Mouse (Mus musculus): ENCODE measurements around the gene 3110082J24Rik. TPM values are rescaled to one million over a fixed set of nuclear protein-coding genes. Genes with fewer than 3 reads are reported as not detected.

The 3110082J24Rik gene
- polyA plus RNA-seq, 1 experiment from 2014 or later, result not detected

GRCm38 (mm10) chr5:30104841-30105667 is 832 bp downstream of the 3110082J24Rik start, which contains the start of gene Garem2:
Gene Garem2 (plus strand): TSS chr5:30105161.
- Histone ChIP-seq H3K4me3 (ENCODE audit: low read depth, low read length) (peak within 1 kb of the TSS; percentile 47), H3K9ac (peak within 1 kb of the TSS; percentile 42), H3K4me2 (peak within 1 kb of the TSS; percentile 93), H3K9me3 (ENCODE audit: low read depth, low read length) (no peaks in the 10 kb centered on the region), H3K4me1 (ENCODE audit: insufficient read depth) (no peaks in the 10 kb centered on the region), H3K27ac (ENCODE audit: low read depth) (no peak within 1 kb of the TSS), H3K36me3 (ENCODE audit: insufficient read depth) (no peaks in the 10 kb centered on the region), H3K27me3 (ENCODE audit: insufficient read depth, low read length) (peaks cover 40% of the 10 kb centered on the region)
- no peak for TF ChIP-seq CTCF (IDR thresholded peaks at IDR 0.05; ENCODE audit: low read depth)
- WGBS, result under 1% methylated on average over 63 of the region's 65 CpGs
- peak; percentile 55; the same call in 1 of the 2 replicates for ATAC-seq (ENCODE audit: insufficient read depth)
- DNase-seq, result peak; percentile 78

DNA sequence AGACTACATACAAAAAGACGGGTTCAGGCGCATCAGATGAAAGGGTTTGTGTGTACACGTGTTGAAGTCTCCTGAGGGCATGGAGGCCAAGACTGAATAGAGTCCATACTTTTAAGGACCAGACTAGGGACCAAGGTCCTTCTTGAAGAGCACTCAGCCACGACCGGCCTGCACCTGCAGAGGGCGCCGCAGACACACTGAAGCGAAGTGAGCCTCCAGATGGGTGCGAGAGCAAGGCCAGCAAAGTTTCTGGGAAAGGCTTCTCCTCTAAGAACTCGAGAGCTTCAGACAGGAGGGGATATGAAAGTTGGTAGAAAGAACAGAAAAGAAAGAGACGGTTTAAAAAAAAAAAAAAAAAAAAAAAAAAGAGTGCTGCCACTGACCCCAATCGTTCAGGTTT is 1.5 kb downstream of the 3110082J24Rik start:
- peak; percentile 66 for TF ChIP-seq CTCF (IDR thresholded peaks at IDR 0.05; ENCODE audit: low read depth)
- H3K9me3 ChIP-seq (ENCODE audit: low read depth, low read length), result no peaks in the 10 kb centered on the region
- H3K27ac ChIP-seq (ENCODE audit: low read depth), result no peak overlapping the region
- no peaks in the 10 kb centered on the region for H3K4me1 ChIP-seq (ENCODE audit: insufficient read depth)
- WGBS, result 4% methylated on average over 12 of the region's 12 CpGs
- ATAC-seq (ENCODE audit: insufficient read depth) (no peak), DNase-seq (peak; percentile 78)
- no peak overlapping the region for H3K4me3 ChIP-seq (ENCODE audit: low read depth, low read length)
- no peaks in the 10 kb centered on the region for H3K36me3 ChIP-seq (ENCODE audit: insufficient read depth)
- H3K4me2 ChIP-seq, result peak overlapping the region; percentile 93
- no peak overlapping the region for H3K9ac ChIP-seq
- peaks cover 40% of the 10 kb centered on the region for H3K27me3 ChIP-seq (ENCODE audit: insufficient read depth, low read length)

DNA sequence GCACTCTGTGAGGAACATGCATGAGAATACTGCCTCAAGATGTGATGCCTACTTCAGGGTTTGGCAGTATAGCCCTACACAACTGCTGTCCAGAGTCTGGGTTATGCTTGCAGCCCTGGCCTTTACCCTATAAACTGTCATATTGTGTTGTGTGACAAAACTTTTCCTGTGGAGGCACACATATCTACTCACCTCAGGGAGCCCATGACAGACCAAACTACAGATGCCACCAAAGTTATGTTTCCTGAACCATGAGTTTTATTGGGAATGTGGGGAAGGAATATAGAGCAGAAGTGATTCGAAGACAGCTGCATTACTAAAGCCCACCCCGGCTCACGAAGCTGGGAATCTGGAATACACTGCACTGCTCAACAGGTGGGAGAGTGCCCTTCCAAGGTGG is 2.5 kb downstream of the 3110082J24Rik start:
- no peak overlapping the region for H3K4me3 ChIP-seq (ENCODE audit: low read depth, low read length)
- no peaks in the 10 kb centered on the region for H3K4me1 ChIP-seq (ENCODE audit: insufficient read depth)
- no peak for TF ChIP-seq CTCF (IDR thresholded peaks at IDR 0.05; ENCODE audit: low read depth)
- ATAC-seq (ENCODE audit: insufficient read depth) (no peak), DNase-seq (no peak)
- no peaks in the 10 kb centered on the region for H3K36me3 ChIP-seq (ENCODE audit: insufficient read depth)
- H3K27me3 ChIP-seq (ENCODE audit: insufficient read depth, low read length), result peaks cover 40% of the 10 kb centered on the region
- no peak overlapping the region for H3K4me2 ChIP-seq
- no peak overlapping the region for H3K9ac ChIP-seq
- no peak overlapping the region for H3K27ac ChIP-seq (ENCODE audit: low read depth)
- 82% methylated on average over 3 of the region's 3 CpGs for WGBS
- no peaks in the 10 kb centered on the region for H3K9me3 ChIP-seq (ENCODE audit: low read depth, low read length)

- ATAC-seq (ENCODE audit: insufficient read depth) (no peak), DNase-seq (no peak)
- Histone ChIP-seq H3K9me3 (ENCODE audit: low read depth, low read length) (no peaks in the 10 kb centered on the region), H3K4me2 (no peak overlapping the region), H3K27ac (ENCODE audit: low read depth) (no peak overlapping the region), H3K4me3 (ENCODE audit: low read depth, low read length) (no peak overlapping the region), H3K27me3 (ENCODE audit: insufficient read depth, low read length) (0 out of 2 replicates have a peak, but pooled peaks cover 2% of the 10 kb centered on the region), H3K9ac (no peak overlapping the region), H3K4me1 (ENCODE audit: insufficient read depth) (no peaks in the 10 kb centered on the region), H3K36me3 (ENCODE audit: insufficient read depth) (no peaks in the 10 kb centered on the region)
- 93% methylated on average over 1 of the region's 1 CpGs for WGBS
- no peak for TF ChIP-seq CTCF (IDR thresholded peaks at IDR 0.05; ENCODE audit: low read depth)
These were observed 7.6 kb downstream of the 3110082J24Rik start for GRCm38 (mm10) chr5:30098260-30098659.

- ATAC-seq (ENCODE audit: insufficient read depth) (no peak), DNase-seq (no peak)
- no peak overlapping the region for H3K4me3 ChIP-seq (ENCODE audit: low read depth, low read length)
- no peaks in the 10 kb centered on the region for H3K9me3 ChIP-seq (ENCODE audit: low read depth, low read length)
- no peaks in the 10 kb centered on the region for H3K36me3 ChIP-seq (ENCODE audit: insufficient read depth)
- whole genome bisulfite sequencing, result 49% methylated on average over 6 of the region's 6 CpGs
- no peaks in the 10 kb centered on the region for H3K4me1 ChIP-seq (ENCODE audit: insufficient read depth)
- H3K4me2 ChIP-seq, result no peak overlapping the region
- no peaks in the 10 kb centered on the region for H3K27me3 ChIP-seq (ENCODE audit: insufficient read depth, low read length)
- no peak overlapping the region for H3K27ac ChIP-seq (ENCODE audit: low read depth)
- no peak overlapping the region for H3K9ac ChIP-seq
- no peak for TF ChIP-seq CTCF (IDR thresholded peaks at IDR 0.05; ENCODE audit: low read depth)
These were observed 10.2 kb downstream of the 3110082J24Rik start for GRCm38 (mm10) chr5:30095731-30096130.

- Histone ChIP-seq H3K4me2 (no peak overlapping the region), H3K27ac (ENCODE audit: low read depth) (no peak overlapping the region), H3K4me1 (ENCODE audit: insufficient read depth) (no peaks in the 10 kb centered on the region), H3K4me3 (ENCODE audit: low read depth, low read length) (no peak overlapping the region), H3K9me3 (ENCODE audit: low read depth, low read length) (no peaks in the 10 kb centered on the region), H3K27me3 (ENCODE audit: insufficient read depth, low read length) (no peaks in the 10 kb centered on the region), H3K9ac (no peak overlapping the region), H3K36me3 (ENCODE audit: insufficient read depth) (no peaks in the 10 kb centered on the region)
- DNase-seq (no peak), ATAC-seq (ENCODE audit: insufficient read depth) (no peak)
- TF ChIP-seq CTCF (IDR thresholded peaks at IDR 0.05; ENCODE audit: low read depth), result no peak
- WGBS, result 35% methylated on average over 2 of the region's 2 CpGs
These were observed 11.5 kb downstream of the 3110082J24Rik start for GRCm38 (mm10) chr5:30094399-30094798.

DNA sequence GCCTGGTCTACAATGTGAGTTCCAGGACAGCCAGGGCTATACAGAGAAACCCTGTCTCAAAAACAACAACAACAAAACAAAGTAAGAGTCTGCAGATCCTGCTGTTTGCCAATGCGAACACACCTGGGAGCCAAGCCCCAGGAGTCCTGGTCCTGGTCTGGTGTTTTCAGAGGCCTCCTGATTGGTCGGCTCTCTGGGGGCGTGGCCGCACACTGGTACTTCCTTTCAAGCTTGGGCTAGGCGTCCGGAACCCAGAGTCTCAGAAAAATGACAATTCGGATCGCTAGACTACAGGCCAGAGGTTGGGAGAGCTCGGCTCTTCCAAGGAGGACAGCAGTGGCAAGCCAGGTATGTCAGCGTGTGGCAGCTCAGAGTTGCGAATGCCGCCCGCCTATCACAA is 13.2 kb downstream of the 3110082J24Rik start:
- no peaks in the 10 kb centered on the region for H3K9me3 ChIP-seq (ENCODE audit: low read depth, low read length)
- no peak overlapping the region for H3K4me3 ChIP-seq (ENCODE audit: low read depth, low read length)
- no peak overlapping the region for H3K9ac ChIP-seq
- no peak for TF ChIP-seq CTCF (IDR thresholded peaks at IDR 0.05; ENCODE audit: low read depth)
- no peak overlapping the region for H3K27ac ChIP-seq (ENCODE audit: low read depth)
- no peaks in the 10 kb centered on the region for H3K4me1 ChIP-seq (ENCODE audit: insufficient read depth)
- WGBS, result 45% methylated on average over 13 of the region's 13 CpGs
- no peaks in the 10 kb centered on the region for H3K36me3 ChIP-seq (ENCODE audit: insufficient read depth)
- ATAC-seq (ENCODE audit: insufficient read depth) (no peak), DNase-seq (no peak)
- H3K4me2 ChIP-seq, result no peak overlapping the region
- H3K27me3 ChIP-seq (ENCODE audit: insufficient read depth, low read length), result no peaks in the 10 kb centered on the region

Measured in lung, embryonic 14.5 days (tissue).